Mouse (Mus musculus) lung, postnatal 0 days (tissue): ENCODE measurements around the gene Gm49486. TPM values are rescaled to one million over a fixed set of nuclear protein-coding genes. Genes with fewer than 3 reads are reported as not detected.
"Not testable (repeated sequence)": the region's sequence is repeated elsewhere in the genome, so short reads cannot be mapped to it uniquely, and the experiment has no call there.

Experiments
- ATAC-seq: fragments of 200-750 bp; cut with Nextera tagmentation; 2 replicates; pipeline ENCODE4 v1.8.0; 2017; ENCODE audit warnings: moderate library complexity
- DNase-seq: peaks from one replicate; pipeline ENCODE4 v3.0.0-alpha.2; 2016; ENCODE audit warnings: low spot score
- H3K27ac ChIP-seq: fragments of 300-500 bp; sonication (generic); 2 replicates; pipeline ENCODE4 v1.5.1; 2014; ENCODE audit warnings: antibody characterized with exemption, mild to moderate bottlenecking, low read length, mixed read lengths
- H3K27me3 ChIP-seq: fragments of 300-500 bp; sonication (generic); replicated peaks from 2 replicates; pipeline ENCODE4 v1.6.1; 2014; ENCODE audit warnings: low read length, mixed read lengths; ENCODE audit not compliant: insufficient read depth
- H3K36me3 ChIP-seq: fragments of 300-500 bp; sonication (generic); 2 replicates; pipeline ENCODE4 v1.6.1; 2014; ENCODE audit warnings: low read length, mixed read lengths; ENCODE audit not compliant: insufficient read depth
- H3K4me1 ChIP-seq: fragments of 300-500 bp; sonication (generic); 2 replicates; pipeline ENCODE4 v1.6.1; 2014; ENCODE audit warnings: antibody characterized with exemption, low read depth, low read length, mixed read lengths; ENCODE audit not compliant: insufficient read depth
- H3K4me2 ChIP-seq: fragments of 300-500 bp; sonication (generic); replicated peaks from 2 replicates; pipeline ENCODE4 v1.6.1; 2014; ENCODE audit warnings: low read depth, mild to moderate bottlenecking, low read length, moderate library complexity, mixed read lengths
- H3K4me3 ChIP-seq: fragments of 300-500 bp; sonication (generic); 2 replicates; pipeline ENCODE4 v1.5.1; 2014; ENCODE audit warnings: low read depth, low read length
- H3K9ac ChIP-seq: fragments of 300-500 bp; sonication (generic); replicated peaks from 2 replicates; pipeline ENCODE4 v1.6.1; 2014; ENCODE audit warnings: low read depth, mild to moderate bottlenecking
- H3K9me3 ChIP-seq: fragments of 300-500 bp; sonication (generic); 2 replicates; pipeline ENCODE4 v1.6.1; 2016; ENCODE audit warnings: low read length, mixed read lengths
- CTCF ChIP-seq: IDR thresholded peaks from 2 replicates; pipeline ENCODE4 v1.5.1; 2016; ENCODE audit warnings: antibody characterized with exemption, mild to moderate bottlenecking
- EP300 ChIP-seq: IDR thresholded peaks from 2 replicates; pipeline ENCODE4 v1.6.1; 2016; ENCODE audit warnings: antibody characterized with exemption, mild to moderate bottlenecking, control low read depth
- WGBS: fragments of 180-500 bp; shearing (Covaris S2); extraction: QIAGEN DNeasy Blood & Tissue Kit; methylation state at CpG from one replicate; pipeline ENCODE4 v1.1.7; 2014; 5-methylcytosine and 5-hydroxymethylcytosine counted together
- polyA plus RNA-seq: library from polyadenylated mRNA; unstranded; fragments of >200 nt; fragmentation: Nextera tagmentation; extraction: Ambion mirVana; gene quantifications from 2 replicates; pipeline ENCODE4 v1.2.1, GENCODE M21; 2015

Gm49486 gene
- polyA plus RNA-seq, 1 experiment from 2014 or later, result 0.16 TPM

- no peak overlapping the region for H3K4me3 ChIP-seq
- no peak overlapping the region for H3K27ac ChIP-seq
- H3K4me2 ChIP-seq, result no peak overlapping the region
- no peaks in the 10 kb centered on the region for H3K36me3 ChIP-seq
- no peak for TF ChIP-seq EP300
- TF ChIP-seq CTCF, result no peak
- WGBS, result 0% methylated on average over 1 of the region's 1 CpGs
- no peaks in the 10 kb centered on the region for H3K27me3 ChIP-seq
- DNase-seq (no peak), ATAC-seq (0 out of 2 replicates have a peak, but pooled peaks have one; percentile 21)
- no peaks in the 10 kb centered on the region for H3K4me1 ChIP-seq
- H3K9ac ChIP-seq, result no peak overlapping the region
- no peaks in the 10 kb centered on the region for H3K9me3 ChIP-seq
These were observed 9.6 kb upstream of the Gm49486 start for GRCm38 (mm10) chr15:79219572-79219971.

- Histone ChIP-seq H3K4me3 (no peak overlapping the region), H3K9me3 (no peaks in the 10 kb centered on the region), H3K36me3 (no peaks in the 10 kb centered on the region), H3K27ac (no peak overlapping the region), H3K27me3 (no peaks in the 10 kb centered on the region), H3K4me1 (no peaks in the 10 kb centered on the region), H3K9ac (no peak overlapping the region), H3K4me2 (no peak overlapping the region)
- WGBS, result 36% methylated on average over 3 of the region's 5 CpGs
- ATAC-seq (no peak), DNase-seq (no peak)
- TF ChIP-seq EP300 (no peak), CTCF (no peak)
These were observed 5.5 kb upstream of the Gm49486 start for GRCm38 (mm10) chr15:79223641-79224040.

- DNase-seq (peak; percentile 85), ATAC-seq (peak; percentile 65)
- Histone ChIP-seq H3K9ac (no peak overlapping the region), H3K27ac (no peak overlapping the region), H3K4me2 (no peak overlapping the region), H3K27me3 (no peaks in the 10 kb centered on the region), H3K36me3 (no peaks in the 10 kb centered on the region), H3K4me1 (peaks cover 4% of the 10 kb centered on the region; the same call in 1 of the 2 replicates), H3K4me3 (no peak overlapping the region), H3K9me3 (no peaks in the 10 kb centered on the region)
- peak; percentile 95 for TF ChIP-seq CTCF
- no peak for TF ChIP-seq EP300
- WGBS, result 12% methylated on average over 5 of the region's 5 CpGs
These were observed 4.5 kb upstream of the Gm49486 start for GRCm38 (mm10) chr15:79224685-79225084.

GRCm38 (mm10) chr15:79225780-79226179 lies 3.4 kb upstream of the Gm49486 start:
- H3K4me1 ChIP-seq, DNase-seq, H3K4me3 ChIP-seq, H3K9me3 ChIP-seq, H3K27me3 ChIP-seq, ATAC-seq, H3K4me2 ChIP-seq, H3K9ac ChIP-seq, H3K36me3 ChIP-seq, H3K27ac ChIP-seq: not testable (repeated sequence)
- 0 out of 2 replicates have a peak, but pooled peaks have one; percentile 15 for TF ChIP-seq CTCF
- WGBS, result 60% methylated on average over 2 of the region's 2 CpGs

GRCm38 (mm10) chr15:79235268-79235667 lies 6.1 kb downstream of the Gm49486 start:
- Histone ChIP-seq H3K4me3 (no peak overlapping the region), H3K4me2 (no peak overlapping the region), H3K9me3 (no peaks in the 10 kb centered on the region), H3K36me3 (peaks cover 24% of the 10 kb centered on the region; the same call in 1 of the 2 replicates), H3K9ac (no peak overlapping the region), H3K27ac (no peak overlapping the region), H3K4me1 (no peaks in the 10 kb centered on the region), H3K27me3 (no peaks in the 10 kb centered on the region)
- 66% methylated on average over 9 of the region's 9 CpGs for WGBS
- TF ChIP-seq EP300 (no peak), CTCF (no peak)
- ATAC-seq, result no peak
- DNase-seq, result no peak

- DNase-seq (no peak), ATAC-seq (no peak)
- H3K9ac ChIP-seq, result no peak overlapping the region
- TF ChIP-seq EP300, result no peak
- no peak for TF ChIP-seq CTCF
- no peak overlapping the region for H3K4me2 ChIP-seq
- 86% methylated on average over 6 of the region's 6 CpGs for WGBS
- H3K4me3 ChIP-seq, result no peak overlapping the region
- no peaks in the 10 kb centered on the region for H3K9me3 ChIP-seq
- H3K36me3 ChIP-seq, result peaks cover 19% of the 10 kb centered on the region; the same call in 1 of the 2 replicates
- H3K4me1 ChIP-seq, result no peaks in the 10 kb centered on the region
- H3K27me3 ChIP-seq, result no peaks in the 10 kb centered on the region
- no peak overlapping the region for H3K27ac ChIP-seq
These were observed 8.8 kb downstream of the Gm49486 start for GRCm38 (mm10) chr15:79238036-79238435.
